In the genomic region with DNA sequence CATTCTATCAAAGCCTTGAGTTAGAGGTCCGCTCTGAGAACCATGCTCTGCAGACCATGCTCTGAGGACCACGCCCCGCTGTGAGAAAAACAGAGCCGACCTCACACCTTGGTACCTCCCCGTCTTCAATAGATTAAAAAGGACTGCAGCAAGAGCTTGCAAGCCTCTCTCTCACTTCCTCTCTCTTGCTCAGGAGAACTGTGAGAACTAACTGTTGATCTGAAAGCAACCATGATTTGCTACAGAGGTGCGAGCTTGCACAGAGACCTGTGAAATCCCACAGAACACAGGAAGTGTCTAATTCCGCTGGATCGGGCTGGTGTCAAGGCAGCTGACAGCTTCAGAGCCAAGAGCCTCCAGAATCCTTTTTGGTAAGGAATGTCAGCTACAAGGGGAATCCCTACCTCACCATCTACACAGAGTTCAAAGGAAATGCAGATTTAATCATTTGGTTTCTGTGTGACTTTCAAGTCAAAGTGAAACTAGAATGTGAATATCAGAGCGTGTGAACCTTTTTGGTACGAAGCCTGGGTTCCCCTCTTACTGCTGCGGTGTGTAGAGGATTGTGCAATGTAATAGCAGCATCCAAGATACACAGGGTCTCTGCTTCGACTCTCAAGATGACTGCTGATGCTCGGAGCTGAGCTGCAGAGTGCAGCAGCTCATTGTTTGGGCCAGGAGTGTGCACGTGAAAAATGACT, we compare ENCODE assay signal across 8 mouse cellular contexts.
DNase-seq lines count a peak whose midpoint lies in the region; ATAC-seq and TF ChIP-seq lines count a peak whose summit lies in the region.

No protein-coding gene starts in this region.

- ATAC-seq in inflammation-experienced regulatory T-cells, adult 6 months, result peak; percentile 90
- peak; percentile 80 for ATAC-seq in megakaryocyte-erythroid progenitor cell, adult 5-6 weeks (replicated peaks; ENCODE audit: low FRiP score, low TSS enrichment, poor library complexity, severe bottlenecking)

- H3K27ac ChIP-seq in CH12.LX (ENCODE audit: insufficient read depth, low read depth), result peak overlapping the region; percentile 64

- H3K4me3 ChIP-seq in CH12.LX (replicated peaks in 1 of 3; ENCODE audit: low read depth in 2 of 3, low read length in 2 of 3, poor library complexity in 1 of 3), result peak overlapping the region in 2 of 3 experiments; percentile 29 to 40

- peaks cover 8 to 26% of the 10 kb centered on the region in 2 experiments; a peak in 3 of 4 replicates for H3K4me1 ChIP-seq in CH12.LX (ENCODE audit: control insufficient read depth in 1 of 2, insufficient read depth in 2 of 2)

- H3K36me3 ChIP-seq in CH12.LX (replicated peaks in 1 of 2; ENCODE audit: control insufficient read depth in 1 of 2, insufficient read depth in 1 of 2, low read length in 1 of 2), result no peaks in the 10 kb centered on the region

- TF ChIP-seq POLR2A in CH12.LX (IDR thresholded peaks at IDR 0.05; ENCODE audit: low read depth, low read length), result no peak

- DNase-seq in 416B (ENCODE audit: low read depth) (peak; percentile 48), CH12.LX (ENCODE audit: extremely low read depth) (peak; percentile 87)
- DNase-seq in right cerebral cortex, postnatal 4 days, result no peak
- DNase-seq in cerebellum, adult 11 months, result no peak
- no peak for DNase-seq in layer of hippocampus, postnatal 10 days (ENCODE audit: low spot score in 2 of 2)
- no peak for DNase-seq in urinary bladder, postnatal 14 days (ENCODE audit: low spot score)

- dilution Hi-C loops in CH12.LX (cut with MboI; ENCODE audit: extremely low pct_ligation_motif_present, extremely low pct_unique_long_range_greater_than_20kb, low sequenced_read_pairs), result no loop called here

- in situ Hi-C loops in CH12.LX (cut with MboI; ENCODE audit: low pct_ligation_motif_present, low pct_unique_long_range_greater_than_20kb, low sequenced_read_pairs), result no loop called here

- H3K9me3 ChIP-seq in CH12.LX (replicated peaks; ENCODE audit: low read length), result no peaks in the 10 kb centered on the region

- peaks cover 5% of the 10 kb centered on the region for H3K27me3 ChIP-seq in CH12.LX (replicated peaks)

- H3K9ac ChIP-seq in CH12.LX (ENCODE audit: insufficient read depth, low read depth), result no peak overlapping the region

- TF ChIP-seq EP300 in CH12.LX (IDR thresholded peaks at IDR 0.05; ENCODE audit: low read length), result peak; percentile 84

- H3K79me2 ChIP-seq in CH12.LX (replicated peaks; ENCODE audit: control insufficient read depth, extremely low read depth, insufficient read depth, poor library complexity, severe bottlenecking), result no peaks in the 10 kb centered on the region

- TF ChIP-seq CTCF in CH12.LX (conservative IDR thresholded peaks at IDR 0.05 in 1 of 2, IDR thresholded peaks at IDR 0.05 in 1 of 2; ENCODE audit: low read depth in 2 of 2, low read length in 2 of 2), result no peak

- TF ChIP-seq RAD21 in CH12.LX (IDR thresholded peaks at IDR 0.05; ENCODE audit: low read depth, low read length), result no peak

- peak overlapping the region; percentile 86 for H3K4me2 ChIP-seq in CH12.LX (ENCODE audit: insufficient read depth, low read depth, poor library complexity, severe bottlenecking)

TF ChIP-seq in CH12.LX, 34 proteins besides CTCF, POLR2A, EP300 and RAD21:
- TF ChIP-seq ETS1 (conservative IDR thresholded peaks at IDR 0.05; ENCODE audit: low read depth, low read length), result peak; percentile 98
- no peak for TF ChIP-seq ZMIZ1 (IDR thresholded peaks at IDR 0.05; ENCODE audit: low read depth, low read length)
- TF ChIP-seq JUND (conservative IDR thresholded peaks at IDR 0.05; ENCODE audit: low read depth, low read length), result peak; percentile 89
- no peak for TF ChIP-seq ZKSCAN1 (IDR thresholded peaks at IDR 0.05; ENCODE audit: borderline replicate concordance, low read depth, low read length)
- TF ChIP-seq MYC (IDR thresholded peaks at IDR 0.05; ENCODE audit: low read depth, low read length), result peak; percentile 23; the same call in 1 of the 2 replicates
- 0 out of 2 replicates have a peak, but pooled peaks have one; percentile 34 for TF ChIP-seq SIN3A (IDR thresholded peaks at IDR 0.05; ENCODE audit: low read length)
- no peak for TF ChIP-seq ZNF384 (IDR thresholded peaks at IDR 0.05; ENCODE audit: low read depth, low read length)
- peak; percentile 90 for TF ChIP-seq MXI1 (IDR thresholded peaks at IDR 0.05; ENCODE audit: low read depth, low read length)
- no peak for TF ChIP-seq HCFC1 (IDR thresholded peaks at IDR 0.05; ENCODE audit: low read depth, low read length)
- TF ChIP-seq TBP (conservative IDR thresholded peaks at IDR 0.05; ENCODE audit: low read depth, low read length), result 0 out of 2 replicates have a peak, but pooled peaks have one; percentile 6
- peak; percentile 71 for TF ChIP-seq RCOR1 (conservative IDR thresholded peaks at IDR 0.05; ENCODE audit: low read depth, low read length)
- TF ChIP-seq TCF12 (IDR thresholded peaks at IDR 0.05; ENCODE audit: low read depth, low read length), result 0 out of 2 replicates have a peak, but pooled peaks have one; percentile 26
- no peak for TF ChIP-seq USF1 (IDR thresholded peaks at IDR 0.05; ENCODE audit: low read depth, low read length)
- TF ChIP-seq BHLHE40 (IDR thresholded peaks at IDR 0.05; ENCODE audit: low read depth, low read length), result peak; percentile 93
- TF ChIP-seq MEF2A (IDR thresholded peaks at IDR 0.05; ENCODE audit: borderline replicate concordance, low read depth, low read length), result peak; percentile 70; the same call in 1 of the 2 replicates
- TF ChIP-seq KAT2A (IDR thresholded peaks at IDR 0.05; ENCODE audit: insufficient replicate concordance, low read length), result no peak
- TF ChIP-seq MAFK (IDR thresholded peaks at IDR 0.05; ENCODE audit: insufficient replicate concordance, low read length), result no peak; the same call in 1 of the 2 replicates
- TF ChIP-seq PAX5 (IDR thresholded peaks at IDR 0.05; ENCODE audit: low read length), result no peak
- TF ChIP-seq IRF4 (IDR thresholded peaks at IDR 0.05; ENCODE audit: low read depth, low read length), result peak; percentile 93
- no peak for TF ChIP-seq SMC3 (IDR thresholded peaks at IDR 0.05; ENCODE audit: low read depth, low read length)
- TF ChIP-seq MAX (IDR thresholded peaks at IDR 0.05; ENCODE audit: low read length), result peak; percentile 60; the same call in 1 of the 2 replicates
- TF ChIP-seq GABPA (IDR thresholded peaks at IDR 0.05; ENCODE audit: insufficient replicate concordance, low read depth, low read length), result no peak
- 0 out of 2 replicates have a peak, but pooled peaks have one; percentile 1 for TF ChIP-seq UBTF (IDR thresholded peaks at IDR 0.05; ENCODE audit: low read depth, low read length)
- TF ChIP-seq ZC3H11A (IDR thresholded peaks at IDR 0.05; ENCODE audit: low read depth, low read length), result no peak
- TF ChIP-seq NRF1 (IDR thresholded peaks at IDR 0.05; ENCODE audit: low read depth, low read length), result no peak
- peak; percentile 74 for TF ChIP-seq JUN (IDR thresholded peaks at IDR 0.05; ENCODE audit: insufficient read depth, low read depth, low read length)
- TF ChIP-seq NELFE (IDR thresholded peaks at IDR 0.05; ENCODE audit: low read depth, low read length), result no peak

Comparison
In these comparisons a context has a peak if more than half of its experiments do, and no peak if none do; other contexts are left out.
1. DNase-seq: peak in 416B (single experiment) and CH12.LX (single experiment); none in right cerebral cortex, postnatal 4 days (single experiment), cerebellum, adult 11 months (single experiment), layer of hippocampus, postnatal 10 days (0 of 2) and urinary bladder, postnatal 14 days (single experiment).